Mouse (Mus musculus) adrenal gland, adult (tissue): ENCODE measurements around the gene Tbkbp1.

Experiments
- DNase-seq, 2 experiments: peaks; one replicate each; pipeline ENCODE4 v3.0.0; 2022 to 2023; ENCODE audit warnings: low spot score in 1 of 2; ENCODE audit not compliant: inconsistent age in 2 of 2

Gene Tbkbp1

GRCm38 (mm10) chr11:97151343-97151801, at the start of gene Tbkbp1:
Gene Tbkbp1 (minus strand): TSS chr11:97151495.
- peak; percentile 37 to 65 for DNase-seq

GRCm38 (mm10) chr11:97199519-97199918, 48.2 kb upstream of the Tbkbp1 start:
- DNase-seq = peak in 1 of 2 experiments; percentile 76

GRCm38 (mm10) chr11:97198601-97199000, 47.3 kb upstream of the Tbkbp1 start:
- DNase-seq = peak; percentile 48 to 81

GRCm38 (mm10) chr11:97197021-97197420, 45.7 kb upstream of the Tbkbp1 start:
- no peak for DNase-seq

DNA sequence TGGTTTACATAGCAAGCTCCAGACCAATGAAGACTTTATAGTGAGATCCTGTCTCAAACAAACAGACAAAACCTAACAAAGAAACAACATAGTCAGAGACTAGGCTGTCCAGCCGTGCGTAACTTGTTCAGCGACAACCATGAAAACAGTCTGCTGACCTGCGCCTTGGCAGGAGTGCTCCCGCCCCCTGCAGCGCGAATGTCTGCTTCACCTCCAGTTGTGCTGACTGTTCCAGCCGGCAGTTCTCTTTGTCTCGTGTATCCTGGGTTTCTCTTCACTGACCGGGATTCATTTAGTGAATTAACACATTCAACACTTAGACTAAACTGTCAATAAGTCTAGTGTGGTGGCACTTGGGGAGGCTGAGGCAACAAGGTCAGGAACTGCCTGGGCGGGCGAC, 45.2 kb upstream of the Tbkbp1 start:
- DNase-seq = no peak

DNA sequence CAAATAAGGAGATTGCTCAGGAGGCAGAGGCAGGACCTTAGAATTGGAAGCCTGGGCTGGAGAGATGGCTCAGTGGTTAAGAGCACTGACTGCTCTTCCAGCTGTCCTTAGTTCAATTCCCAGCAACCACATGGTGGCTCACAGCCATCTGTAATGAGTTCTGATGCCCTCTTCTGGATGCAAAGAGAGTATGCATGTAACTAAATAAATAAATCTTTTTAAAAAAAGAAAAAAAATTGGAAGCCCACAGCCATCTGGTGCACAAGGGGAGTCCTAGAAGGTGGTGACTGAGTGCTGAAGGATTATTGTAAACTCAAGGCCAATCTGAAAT, 41.3 kb upstream of the Tbkbp1 start:
- DNase-seq = no peak

DNA sequence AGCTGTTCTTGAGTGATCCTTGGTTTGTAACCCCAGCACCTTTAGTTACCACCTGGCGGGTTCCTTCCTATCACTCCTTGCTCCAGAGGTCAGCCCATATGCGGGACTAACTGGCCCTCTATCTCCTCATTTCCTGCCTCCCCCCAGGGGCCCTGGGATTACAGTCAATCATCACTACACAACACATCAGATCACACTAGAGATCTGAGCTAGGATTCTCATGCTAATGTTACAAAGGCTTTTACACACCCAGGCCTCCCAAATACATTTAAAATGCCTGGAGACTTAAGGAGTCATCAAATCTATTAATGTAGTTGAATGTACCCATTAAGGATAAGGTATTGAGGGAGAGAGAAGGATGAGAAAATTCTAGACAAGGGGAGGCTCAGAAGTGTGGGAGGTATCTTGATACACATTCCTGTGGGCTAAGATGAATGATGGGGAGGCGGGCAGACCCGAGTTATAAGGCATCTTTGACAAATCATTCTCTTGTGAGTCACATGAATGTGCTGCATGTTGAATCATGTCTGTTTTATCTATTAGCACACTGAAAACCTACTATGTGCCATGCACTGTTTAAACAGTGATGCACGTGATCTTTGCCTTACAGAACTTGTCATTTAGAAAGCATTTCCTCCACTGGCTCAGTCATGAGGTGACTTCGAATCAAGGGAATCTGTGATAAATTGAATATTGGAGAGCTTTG, 40.8 kb upstream of the Tbkbp1 start:
- DNase-seq = no peak

GRCm38 (mm10) chr11:97190992-97191391, 39.7 kb upstream of the Tbkbp1 start:
- no peak for DNase-seq

DNA sequence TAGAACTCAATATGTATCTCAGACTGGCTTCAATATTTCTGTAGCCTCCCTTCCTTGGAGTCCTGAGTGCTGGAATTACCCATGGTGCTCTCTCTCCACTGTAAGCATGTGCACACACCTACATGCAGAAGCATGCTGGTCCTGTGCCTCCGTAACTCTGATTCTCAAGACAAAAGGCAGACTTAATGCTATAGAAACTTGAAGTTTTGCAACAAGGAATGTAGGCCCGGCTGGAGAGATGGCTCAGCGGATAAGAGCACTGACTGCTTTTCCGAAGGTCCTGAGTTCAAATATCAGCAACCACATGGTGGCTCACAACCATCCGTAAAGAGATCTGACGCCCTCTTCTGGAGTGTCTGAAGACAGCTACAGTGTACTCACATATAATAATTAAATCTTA, 38.4 kb upstream of the Tbkbp1 start:
- peak in 1 of 2 experiments; percentile 38 for DNase-seq

- peak in 1 of 2 experiments; percentile 35 for DNase-seq
These were observed 37.9 kb upstream of the Tbkbp1 start for GRCm38 (mm10) chr11:97189231-97189630.

DNA sequence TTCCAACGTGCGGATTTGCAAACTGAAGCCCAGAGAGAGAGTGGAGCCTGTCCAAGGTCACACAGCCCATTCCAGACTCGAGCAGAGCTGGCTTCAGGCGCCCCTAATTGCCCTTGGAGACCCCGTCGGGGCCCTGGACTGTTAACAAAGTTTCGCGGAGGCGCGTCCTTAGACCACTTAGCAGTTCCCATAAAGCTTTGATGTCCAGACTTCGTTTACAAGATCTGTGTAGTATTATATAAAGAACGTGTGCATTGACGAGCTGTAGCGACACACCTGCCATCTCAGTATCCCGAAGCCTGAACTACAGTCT, 37.3 kb upstream of the Tbkbp1 start:
- DNase-seq = no peak

GRCm38 (mm10) chr11:97187764-97188642, 36.7 kb upstream of the Tbkbp1 start, which contains the start of gene Kpnb1:
Gene Kpnb1 (minus strand): TSS chr11:97187881.
- DNase-seq = peak; percentile 99 to 100

DNA sequence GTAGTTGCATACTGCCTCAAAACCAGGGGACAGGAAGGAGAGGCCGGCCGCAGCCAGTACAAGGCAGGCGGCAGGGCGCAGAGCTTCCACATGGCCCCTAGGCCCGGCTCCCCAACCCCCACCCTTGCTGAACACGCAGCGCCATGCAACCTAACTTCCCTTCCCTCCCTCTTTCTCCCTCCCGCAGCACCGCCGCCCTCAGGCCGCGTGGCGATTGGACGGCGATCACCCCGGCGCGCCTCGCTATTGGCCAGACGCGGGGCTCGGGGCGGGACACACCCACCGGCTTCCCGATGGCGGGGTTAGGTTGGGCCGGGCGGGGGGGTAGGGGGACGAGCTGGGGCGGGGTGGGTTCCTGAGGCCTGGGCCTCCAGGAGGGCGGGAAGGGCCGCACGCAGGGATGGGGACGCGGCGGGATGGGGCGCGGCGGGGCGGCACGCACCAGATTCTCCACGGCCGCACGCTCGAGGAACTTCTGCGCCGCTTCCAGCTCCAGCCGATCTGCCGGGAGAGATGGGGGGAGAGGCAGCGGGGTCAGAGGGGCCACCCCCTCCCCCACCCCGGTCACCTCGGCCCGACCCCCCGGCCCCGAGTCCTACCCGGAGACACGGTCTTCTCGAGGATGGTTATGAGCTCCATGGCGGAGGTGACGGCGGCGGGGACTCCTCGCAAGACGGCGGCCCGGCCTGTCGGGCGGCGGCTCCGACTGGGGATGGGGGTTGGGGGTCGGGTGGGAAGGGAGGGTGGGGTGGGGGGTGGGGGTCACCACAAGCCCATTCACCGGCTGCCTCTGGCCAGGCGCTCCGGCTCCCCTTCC, 35.9 kb upstream of the Tbkbp1 start:
- DNase-seq = peak; percentile 98 to 99

DNA sequence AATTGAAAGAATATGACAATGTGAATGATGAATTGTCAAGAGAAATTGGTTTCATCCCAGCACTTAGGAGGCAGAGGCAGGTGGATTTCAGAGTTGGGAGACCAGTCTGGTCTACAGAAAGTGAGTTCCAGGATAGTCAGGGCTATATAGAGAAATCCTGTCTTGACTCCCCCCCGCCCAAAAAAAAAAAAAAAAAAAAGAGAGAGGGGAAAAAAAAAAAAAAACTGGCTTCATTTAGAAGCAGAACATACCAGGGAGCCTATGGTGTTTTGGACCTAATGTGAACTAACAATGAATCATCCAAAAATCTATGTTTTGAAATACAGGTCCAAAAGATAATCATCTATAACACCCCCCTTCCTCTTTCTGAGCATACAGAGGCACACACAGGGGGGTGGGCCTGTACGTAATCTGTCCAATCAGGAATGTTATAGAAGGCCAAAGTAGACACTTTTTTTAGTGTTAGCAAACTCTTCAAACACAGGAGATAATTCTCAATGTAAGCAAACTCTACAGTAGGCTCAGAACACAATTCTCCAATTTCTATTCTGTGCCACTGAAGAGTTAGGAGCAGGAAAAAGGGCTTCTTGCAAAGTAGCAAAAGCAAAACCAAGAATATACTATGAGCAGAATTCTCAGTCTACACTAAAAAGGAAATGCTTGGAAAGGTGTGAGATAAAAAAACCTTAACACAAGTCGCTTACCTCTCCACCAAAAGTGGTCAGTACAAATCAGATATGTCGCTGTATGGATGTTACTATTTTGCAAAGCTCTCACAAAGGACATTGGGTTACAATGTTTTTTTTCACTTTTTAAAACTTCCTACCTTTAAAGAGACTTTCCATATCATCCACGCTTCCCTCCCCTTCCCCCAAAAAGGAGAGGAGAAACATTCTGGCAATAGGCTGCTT, 34.7 kb upstream of the Tbkbp1 start:
- DNase-seq = no peak

DNA sequence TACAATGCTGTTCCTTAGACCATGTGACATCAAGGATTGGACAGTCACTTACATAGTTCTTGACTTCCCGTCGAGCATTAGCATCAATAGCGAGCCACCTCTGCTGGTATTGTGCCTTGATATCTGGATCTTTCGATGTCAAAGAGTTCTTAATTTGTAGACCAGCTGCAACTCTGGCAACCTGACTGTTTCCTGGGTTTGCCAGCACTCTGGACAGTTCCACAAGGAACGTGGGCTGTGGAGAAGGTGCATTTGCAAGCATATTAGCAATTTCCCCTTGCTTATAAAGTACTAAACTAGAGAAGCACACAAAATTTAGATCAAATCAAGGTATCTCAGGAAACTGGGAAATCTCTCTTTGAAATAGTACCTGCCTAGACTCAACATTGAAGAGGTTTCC, 33.6 kb upstream of the Tbkbp1 start:
- DNase-seq = peak in 1 of 2 experiments; percentile 36

DNA sequence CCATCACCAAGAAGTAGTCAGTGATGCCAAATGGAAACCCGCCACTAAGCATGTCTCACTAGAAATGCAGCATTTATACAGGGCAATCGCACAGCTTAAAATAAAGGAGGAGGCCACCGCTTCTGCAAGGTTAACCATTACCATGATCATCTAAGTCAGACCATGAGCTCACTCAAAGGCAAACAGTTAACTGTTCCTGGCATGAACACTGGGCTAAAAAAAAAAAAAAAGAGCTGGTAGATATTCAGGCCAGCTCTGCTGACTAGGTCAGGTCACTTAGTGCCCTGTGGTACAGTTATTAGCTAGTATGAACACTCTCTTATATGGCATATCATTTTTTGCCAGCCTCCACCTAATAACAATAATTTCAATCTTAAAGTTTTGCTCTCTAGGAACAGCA, 31.2 kb upstream of the Tbkbp1 start:
- DNase-seq = no peak

DNA sequence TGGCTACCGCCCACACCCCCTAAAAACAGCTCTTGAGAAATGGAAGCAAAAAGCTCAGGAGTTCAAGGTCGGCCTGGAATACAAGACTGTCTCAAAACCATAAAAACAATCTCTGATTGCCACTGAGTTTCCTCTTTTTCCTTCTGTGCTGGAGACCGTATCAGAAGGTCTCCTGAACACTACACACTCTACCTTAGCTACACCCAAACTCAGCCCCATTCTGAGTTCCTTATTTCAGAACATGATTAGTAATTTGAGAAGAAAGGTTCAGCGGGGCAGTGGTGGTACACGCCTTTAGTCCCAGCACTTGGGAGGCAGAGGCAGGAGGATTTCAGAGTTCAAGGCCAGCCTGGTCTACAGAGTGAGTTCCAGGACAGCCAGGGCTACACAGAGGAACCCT, 29.8 kb upstream of the Tbkbp1 start:
- no peak for DNase-seq

DNA sequence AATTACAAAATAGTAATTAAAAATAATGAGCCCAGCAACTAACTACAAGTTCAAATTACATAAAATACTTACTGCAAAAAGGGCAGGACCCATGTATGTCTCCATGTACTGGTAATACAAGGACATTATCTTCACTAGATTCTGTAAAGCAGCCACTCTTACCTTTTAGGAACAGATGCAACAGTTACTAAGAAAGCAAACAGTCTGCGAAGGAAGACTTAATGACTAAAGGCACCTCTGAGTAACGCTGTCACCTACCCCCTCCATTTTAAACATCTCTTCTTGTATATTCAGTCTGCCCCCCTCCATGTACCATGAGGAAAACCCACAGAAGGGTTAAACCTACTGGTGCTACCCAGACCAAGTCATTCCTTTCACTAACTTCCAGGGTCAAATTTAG, 26.9 kb upstream of the Tbkbp1 start:
- no peak for DNase-seq

- peak in 1 of 2 experiments; percentile 78 for DNase-seq
These were observed 25.6 kb upstream of the Tbkbp1 start for GRCm38 (mm10) chr11:97176851-97177250.

DNA sequence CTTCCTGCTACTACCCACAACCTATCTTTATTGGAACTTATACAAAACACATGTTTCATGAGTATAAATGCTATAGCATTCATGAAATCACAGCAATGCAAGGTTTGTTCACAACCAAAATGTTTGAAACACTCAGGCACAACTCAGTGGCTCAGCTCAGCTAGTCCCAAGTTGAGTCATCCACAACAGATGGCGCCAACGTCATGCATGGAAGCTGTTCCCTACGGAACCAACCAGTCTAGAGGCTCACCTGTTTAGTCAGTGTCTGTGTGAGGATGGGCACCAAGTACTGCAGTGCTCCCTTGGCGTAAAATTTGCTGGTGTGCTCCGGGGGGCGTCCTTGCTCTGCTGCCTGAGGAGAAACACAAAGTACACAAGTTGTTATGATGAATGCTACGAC, 24.2 kb upstream of the Tbkbp1 start:
- DNase-seq = no peak
